Mouse (Mus musculus) heart, postnatal 10 days (tissue): Measurements from ENCODE around the gene Nsf. TPM values are rescaled to one million over a fixed set of nuclear protein-coding genes. Genes with fewer than 3 reads are reported as not detected.

Source experiments
- DNase-seq, 2 experiments: peaks; one replicate each; pipeline ENCODE4 v3.0.0; 2021
- intact Hi-C: fragments of 180-260 bp; cut with DNase I; formaldehyde crosslinking; loops from one replicate; pipeline ENCODE4 v1.15.1; 2025
- total RNA-seq, 2 experiments: library from RNA; stranded (reverse); gene quantifications; 2 replicates each; pipeline ENCODE4 v1.2.3; 2021

Nsf gene
- total RNA-seq, 2 experiments from 2014 or later, result 36.8 to 39.9 TPM

DNA sequence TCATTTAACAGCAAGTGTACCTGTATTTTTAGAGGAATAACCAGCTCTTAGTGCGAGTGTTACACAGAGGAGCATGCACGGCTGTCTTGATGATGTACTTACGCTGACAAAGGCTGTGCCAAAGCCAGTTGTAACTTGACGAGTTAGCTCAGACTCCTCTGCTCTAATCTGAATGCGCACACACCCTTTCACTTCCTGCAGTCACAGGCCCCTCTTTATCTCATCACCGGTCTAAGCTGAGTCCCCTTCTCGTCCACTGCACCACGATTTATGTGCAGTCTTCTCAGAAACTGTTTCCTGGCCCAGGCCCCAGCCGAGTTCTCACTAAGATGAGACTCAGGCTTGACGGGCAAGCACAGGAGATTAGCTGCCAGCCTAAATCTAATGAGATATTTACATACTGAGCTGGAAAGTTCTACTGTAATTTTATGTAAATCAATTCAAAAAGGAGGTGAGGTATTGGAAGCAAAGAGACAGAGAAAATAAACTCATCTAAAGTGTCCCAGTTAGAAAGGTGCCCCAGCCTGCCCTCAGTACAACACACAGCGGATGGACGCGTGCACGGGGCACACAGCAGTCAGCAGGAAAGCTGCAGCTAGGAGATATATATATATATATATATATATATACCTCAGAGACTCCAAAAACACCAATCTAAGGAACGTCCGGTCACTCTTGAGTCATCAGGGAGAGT, 101.1 kb downstream of the Nsf start:
- DNase-seq, result no peak
- intact Hi-C loops, result no loop called here

DNA sequence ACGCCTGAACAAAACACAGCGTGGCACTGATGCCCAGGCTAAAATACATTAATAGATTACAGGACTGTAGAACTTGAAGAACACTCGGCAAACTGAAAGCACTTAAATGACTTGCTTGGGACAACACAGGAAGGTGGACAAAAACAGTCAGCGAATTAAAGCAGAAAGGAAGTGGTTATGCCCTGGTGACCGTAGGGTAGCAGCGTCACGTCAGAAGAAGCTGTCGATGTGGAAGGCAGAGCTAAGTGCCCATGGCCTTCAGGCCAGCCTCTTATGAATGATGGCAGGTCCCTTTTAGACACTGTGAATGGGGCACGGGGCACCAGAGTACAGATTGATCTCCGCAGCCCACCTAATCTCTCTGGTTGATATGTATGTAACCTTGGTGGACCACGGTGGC, 105.6 kb downstream of the Nsf start:
- intact Hi-C loops, result no loop called here
- DNase-seq, result no peak

DNA sequence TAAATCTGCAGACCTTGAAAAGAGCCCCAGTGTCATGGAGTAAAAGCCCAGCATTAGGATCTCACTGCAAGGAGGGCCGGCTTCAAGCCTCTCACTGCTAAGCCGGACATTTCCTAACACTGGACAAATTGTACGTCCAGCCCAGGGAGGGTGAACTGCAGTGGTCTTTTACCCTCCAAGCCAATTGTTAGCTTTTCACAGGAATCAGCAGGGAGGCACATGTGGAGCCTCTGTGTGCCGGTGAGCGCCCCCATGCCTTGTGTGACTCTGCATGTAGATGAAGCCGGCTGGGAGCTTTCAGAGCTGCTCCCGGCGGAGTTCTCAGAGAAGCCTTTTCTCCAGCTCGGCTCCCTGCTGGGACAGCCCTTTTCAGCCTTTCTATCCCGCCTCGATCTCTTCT, 113.0 kb downstream of the Nsf start:
- no peak for DNase-seq
- intact Hi-C loops, result no loop called here

DNA sequence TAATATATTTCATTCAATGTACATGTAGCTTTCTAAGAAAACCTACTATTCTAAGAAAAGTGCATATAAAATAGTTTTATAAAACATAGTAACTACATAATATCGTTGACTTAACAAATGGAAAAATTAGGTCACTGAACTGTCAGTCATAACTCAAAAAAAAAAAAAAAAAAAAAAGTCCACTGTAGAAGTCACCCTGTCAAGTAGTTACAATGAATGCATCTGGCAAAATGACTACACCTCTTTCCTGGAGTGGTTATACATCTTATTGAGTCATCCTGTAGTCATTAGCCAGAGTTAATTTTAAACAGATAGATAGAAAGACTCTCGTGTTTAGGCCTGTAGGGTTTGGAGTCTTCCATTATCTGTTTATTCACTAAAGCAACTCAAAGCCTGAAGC, 114.9 kb downstream of the Nsf start:
- intact Hi-C loops, result no loop called here
- DNase-seq, result no peak

DNA sequence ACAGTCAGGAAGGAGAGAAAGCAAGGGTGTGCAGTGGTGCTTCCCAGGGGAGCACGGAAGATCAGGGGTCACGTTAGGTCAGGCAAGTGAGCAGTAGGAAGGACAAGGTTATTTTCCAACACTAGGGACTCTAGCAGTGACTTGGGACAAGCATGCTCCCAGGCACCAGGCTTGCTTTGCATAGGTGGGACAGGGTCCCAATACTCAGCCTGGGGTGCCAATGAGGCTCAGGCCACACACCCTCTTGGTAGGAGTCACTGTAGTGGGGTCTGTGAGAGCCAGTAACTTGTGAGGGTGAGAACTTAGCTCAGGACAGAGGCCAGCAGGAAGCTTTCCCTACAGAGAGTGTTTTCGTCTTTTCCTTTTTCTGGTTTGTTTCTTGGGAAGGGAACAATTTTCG, 121.5 kb downstream of the Nsf start:
- intact Hi-C loops, result no loop called here
- DNase-seq, result no peak

DNA sequence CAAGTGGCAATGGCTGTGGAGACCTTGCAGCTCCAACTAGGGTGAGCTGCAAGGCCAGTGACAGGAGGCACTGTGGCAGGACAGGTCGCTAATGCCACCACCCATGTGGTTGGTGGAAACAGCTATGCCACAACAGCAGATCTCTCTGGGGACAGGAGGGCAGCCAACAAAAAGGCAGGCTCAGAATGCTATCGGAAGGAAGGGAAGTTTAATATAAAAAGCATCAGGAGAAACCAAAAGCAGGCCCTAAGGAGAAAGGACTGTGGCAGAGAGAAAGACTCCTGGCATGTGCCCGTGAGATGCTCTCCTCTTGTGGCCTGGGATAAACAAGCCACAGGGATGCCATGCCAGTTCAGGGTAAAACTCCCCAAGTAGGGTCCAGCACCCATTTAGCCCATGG, 122.1 kb downstream of the Nsf start:
- DNase-seq, result no peak
- intact Hi-C loops, result no loop called here

DNA sequence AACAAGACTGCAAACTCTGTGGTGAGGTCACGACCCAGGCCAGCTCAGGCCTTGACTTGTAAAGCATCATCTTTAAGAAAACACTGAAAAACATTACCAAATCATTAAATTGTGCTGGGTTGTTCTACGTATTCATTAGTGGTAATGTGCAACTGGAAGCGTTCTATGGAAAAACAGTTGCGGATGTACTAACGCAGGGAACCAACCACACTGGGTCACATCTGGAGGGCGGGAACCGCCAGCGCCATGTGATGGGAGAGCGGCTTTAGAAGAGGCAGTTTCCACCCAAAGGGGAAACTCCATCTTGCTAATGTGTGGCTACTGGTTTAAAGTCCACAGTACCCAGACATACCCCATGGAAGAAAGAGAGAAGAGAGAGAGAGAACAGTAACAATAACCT, 123.4 kb downstream of the Nsf start:
- no peak for DNase-seq
- intact Hi-C loops, result no loop called here

DNA sequence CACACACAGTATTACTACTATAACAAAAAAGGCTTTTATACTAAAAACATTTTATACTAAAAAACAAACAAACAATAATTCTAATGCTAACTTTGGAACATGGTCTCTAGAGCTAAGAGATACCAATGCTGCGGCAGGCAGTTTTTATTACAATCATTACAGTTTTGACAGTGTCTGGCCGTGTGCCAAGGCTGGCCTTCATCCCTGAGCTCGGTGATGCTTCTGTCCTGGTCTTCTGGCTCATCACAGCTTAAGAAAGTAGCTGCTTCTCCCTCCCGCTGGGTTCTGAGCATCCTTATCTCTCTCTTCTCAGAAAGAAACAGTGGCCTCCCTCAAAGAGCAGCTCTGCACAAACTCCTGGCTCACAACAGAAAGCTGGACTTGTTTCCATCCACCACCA, 123.9 kb downstream of the Nsf start:
- intact Hi-C loops, result no loop called here
- DNase-seq, result no peak

DNA sequence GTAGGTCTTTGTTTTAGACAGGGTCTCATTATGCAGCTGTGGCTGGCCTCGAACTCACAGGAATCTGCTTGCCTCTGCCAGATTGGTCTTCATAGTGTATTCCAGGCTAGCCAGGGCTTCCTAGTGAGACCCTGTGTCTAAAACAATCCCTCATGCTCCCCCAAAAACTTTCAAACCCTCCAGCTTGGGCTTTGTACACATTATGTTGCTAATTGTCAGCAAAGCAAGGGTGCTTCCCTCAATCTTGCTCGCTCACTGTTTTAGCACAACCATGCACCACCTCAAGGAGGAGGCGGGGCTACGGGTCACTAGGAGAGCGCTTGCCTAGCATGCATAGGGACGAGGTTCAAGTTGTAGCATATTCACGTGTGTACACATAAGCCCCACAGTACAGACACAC, 125.0 kb downstream of the Nsf start:
- intact Hi-C loops, result no loop called here

DNA sequence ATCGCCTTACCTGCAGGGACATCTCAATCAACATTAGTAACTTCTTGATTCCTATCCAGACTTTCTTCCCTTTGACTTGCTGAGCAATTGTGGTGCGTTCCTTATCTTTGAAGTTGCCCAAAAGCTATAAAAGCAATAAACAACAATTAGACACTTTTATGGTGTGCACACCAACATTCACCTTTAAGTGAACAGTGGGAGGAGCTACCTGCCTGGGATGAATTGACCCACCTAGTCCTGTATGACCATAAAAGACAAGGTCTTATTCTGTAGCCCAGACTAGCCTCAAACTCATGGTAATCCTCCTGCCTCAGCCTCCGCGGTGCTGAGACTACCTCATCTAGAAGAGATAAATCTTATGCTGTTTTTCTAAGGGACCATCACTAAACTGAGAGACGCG, 126.7 kb downstream of the Nsf start:
- intact Hi-C loops, result no loop called here
- no peak for DNase-seq

More for the DNA sequence above, 125.0 kb downstream of the Nsf start:
- no peak for DNase-seq

DNA sequence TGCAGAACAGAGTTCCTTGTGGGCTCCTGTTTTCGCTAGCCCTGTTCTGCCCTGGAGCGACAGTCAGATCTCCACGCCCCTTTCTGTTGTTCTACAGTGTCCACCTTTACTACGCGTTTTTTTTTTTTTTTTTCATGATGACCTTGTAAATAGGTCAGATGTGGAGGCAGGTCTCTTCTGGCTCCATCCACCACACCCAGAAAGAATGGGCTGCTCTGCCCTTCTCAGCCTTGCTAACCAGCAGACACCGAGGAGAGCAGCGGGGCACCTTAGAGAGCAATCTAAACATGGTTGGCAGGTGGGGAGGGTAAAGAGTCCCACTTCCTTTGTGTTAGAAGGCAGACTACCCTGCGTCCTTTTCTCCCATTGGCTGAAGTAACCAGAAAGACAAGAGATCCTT, 137.1 kb downstream of the Nsf start:
- no peak for DNase-seq
- intact Hi-C loops, result no loop called here

DNA sequence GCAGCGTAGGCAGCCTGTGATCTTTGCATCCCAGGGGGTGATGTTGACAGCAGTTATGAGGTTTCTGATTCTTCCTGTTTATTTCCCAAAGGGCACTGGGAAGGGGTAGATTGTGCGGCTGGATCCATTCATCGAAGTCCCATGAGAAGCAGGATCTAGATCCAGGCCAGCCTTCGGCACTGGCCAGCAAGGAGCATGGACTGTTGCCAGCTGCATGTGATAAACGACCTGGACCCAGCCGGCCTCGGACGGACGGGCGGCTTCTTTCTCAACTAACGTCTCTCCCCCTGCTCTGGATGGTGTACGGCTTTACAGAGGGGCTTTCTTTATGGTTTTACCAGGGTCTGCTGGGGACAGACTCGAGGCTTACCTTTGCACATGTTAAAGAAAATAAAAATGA, 137.9 kb downstream of the Nsf start:
- peak; percentile 27 to 44 for DNase-seq
- intact Hi-C loops, result no loop called here

DNA sequence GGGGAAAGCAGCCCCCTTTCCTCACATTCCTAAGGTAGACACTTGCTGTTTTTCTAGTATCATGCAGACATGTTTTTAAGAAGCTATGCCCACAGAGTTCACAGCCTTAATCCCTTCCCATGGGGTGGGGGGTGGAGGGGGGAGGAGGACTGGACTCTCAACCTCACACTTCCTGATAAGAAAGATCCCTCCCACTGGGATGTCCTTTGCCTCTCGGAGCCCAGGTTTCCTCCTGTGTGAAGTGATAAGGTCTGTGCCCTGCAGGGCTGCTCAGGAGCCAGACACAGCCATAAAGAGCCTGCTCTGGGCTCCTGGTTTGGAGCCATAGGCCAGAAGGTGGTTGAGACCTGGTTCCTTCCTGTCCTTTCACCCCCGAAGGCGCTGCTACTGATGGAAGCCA, 139.0 kb downstream of the Nsf start:
- intact Hi-C loops, result no loop called here
- DNase-seq, result no peak

DNA sequence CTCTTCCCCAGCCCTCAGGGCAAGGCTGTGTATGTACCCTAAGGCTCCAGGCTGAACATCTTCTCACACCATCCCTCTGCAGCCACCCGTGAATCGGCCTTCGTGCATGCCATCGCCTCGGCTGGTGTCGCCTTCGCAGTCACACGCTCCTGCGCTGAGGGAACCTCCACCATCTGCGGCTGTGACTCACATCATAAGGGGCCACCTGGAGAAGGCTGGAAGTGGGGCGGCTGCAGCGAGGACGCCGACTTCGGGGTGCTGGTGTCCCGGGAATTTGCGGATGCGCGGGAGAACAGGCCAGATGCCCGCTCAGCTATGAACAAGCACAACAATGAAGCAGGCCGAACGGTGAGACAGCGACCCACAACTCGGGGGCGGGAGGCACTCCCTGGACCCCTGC, 142.6 kb downstream of the Nsf start:
- no peak for DNase-seq
- intact Hi-C loops, result no loop called here

DNA sequence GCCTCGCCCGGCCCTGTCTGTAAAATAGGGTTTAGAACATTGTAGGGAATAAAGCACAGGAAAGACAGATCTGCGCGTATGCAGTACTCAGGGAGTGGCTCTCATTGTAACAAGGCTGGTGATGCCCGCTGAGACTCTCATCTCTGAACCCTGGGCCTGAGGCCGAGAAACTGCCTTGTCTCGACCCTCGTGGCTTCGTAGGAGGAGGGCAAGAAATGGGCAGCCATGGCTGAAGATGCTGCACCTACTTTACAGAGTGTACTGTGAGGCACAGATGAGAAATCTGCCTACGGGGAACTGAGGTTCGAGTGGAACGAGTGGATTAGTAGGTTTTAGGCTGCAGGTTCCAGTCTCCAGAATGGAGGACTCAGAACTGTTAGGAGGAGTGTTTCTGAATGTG, 143.2 kb downstream of the Nsf start:
- DNase-seq, result no peak
- intact Hi-C loops, result no loop called here

DNA sequence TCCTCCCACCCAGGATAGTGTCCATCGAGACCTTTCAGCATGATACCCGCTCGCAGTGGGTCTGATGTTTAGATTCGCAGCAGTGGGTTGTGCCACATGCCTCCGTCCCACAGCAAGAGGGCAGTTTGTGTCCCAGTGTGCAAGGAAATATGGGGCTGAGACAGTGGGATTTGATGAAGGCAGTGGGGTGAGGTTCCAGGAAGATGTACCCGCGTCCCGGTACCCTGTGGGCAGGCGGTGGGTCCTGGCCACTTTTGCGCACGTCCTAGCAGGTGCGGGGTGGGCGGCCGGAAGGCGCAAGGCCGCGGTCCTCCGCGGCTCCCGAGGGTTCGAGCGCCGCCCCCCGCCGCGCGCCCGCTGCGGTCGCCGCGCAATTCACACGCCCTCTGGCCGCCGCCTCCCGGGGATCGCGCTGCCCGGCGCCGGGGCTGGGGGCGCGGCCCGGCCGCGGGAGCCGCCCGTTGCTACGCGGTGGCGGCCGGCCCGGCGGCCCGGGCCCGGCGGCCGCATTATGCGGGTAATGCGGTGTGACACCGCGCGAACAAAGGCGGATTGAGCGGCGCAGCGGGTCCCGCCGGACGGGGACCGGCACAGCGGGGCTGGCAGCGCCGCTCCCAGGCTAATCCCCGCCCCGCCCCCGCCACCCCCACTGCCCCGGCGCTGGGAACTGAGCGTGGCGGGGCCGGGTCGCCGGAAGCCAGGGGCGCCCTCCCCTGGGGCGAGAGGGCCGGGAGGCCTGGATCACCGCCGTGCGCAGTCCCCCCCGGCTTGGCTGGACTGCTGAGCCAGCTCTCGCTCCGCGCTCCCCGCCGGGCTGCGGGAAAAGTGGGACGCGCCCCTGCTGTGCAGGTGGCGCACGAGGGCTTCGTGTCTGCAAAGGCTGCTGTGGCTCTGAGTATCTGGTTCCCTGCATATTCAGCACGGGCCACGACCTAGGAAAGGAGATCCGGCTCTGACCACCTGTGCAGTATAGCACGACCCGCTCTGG, 144.0 kb downstream of the Nsf start:
- DNase-seq, result peak; percentile 7 to 19
- intact Hi-C loops, result no loop called here

DNA sequence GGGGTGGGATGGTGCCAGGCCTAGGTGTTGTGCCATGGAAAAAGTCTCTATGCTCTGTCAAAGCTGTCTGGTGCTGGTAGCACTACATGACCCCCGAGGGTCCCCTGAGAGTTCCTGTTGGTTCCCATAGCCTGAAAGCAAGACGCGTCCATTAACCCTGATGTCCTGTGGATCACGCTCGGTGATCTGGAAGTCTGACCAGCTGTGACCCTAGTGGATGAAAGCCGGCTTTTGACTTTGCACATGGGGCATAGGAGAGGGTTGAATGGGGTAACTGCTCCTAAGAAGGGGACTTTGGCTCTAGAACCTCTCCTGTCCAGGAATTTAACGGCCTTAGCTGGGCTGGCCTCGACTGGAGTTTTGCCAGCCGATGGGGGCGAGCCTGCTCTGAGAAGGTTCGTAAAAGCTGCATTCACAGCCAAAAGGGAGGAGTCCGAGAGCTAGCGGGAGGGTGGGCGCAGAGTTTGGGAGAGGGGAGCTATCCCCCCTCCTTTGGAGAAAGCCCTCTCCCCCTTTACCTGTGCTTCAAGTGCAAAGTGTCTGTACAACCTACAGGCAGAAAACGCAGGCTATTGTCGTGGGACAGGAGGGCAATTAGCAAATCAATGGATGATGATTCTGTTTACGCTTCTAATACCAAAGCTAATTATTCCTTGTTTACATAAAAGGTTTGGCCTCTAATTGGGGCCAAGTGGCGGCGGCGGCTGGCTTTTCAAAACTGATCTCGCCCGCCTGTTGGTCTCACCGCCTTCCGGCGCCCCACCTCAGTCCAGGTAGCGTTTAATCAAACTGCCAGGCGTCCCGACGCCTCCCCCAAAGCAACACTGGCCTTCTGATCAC, 144.9 kb downstream of the Nsf start:
- DNase-seq, result no peak
- intact Hi-C loops, result no loop called here

DNA sequence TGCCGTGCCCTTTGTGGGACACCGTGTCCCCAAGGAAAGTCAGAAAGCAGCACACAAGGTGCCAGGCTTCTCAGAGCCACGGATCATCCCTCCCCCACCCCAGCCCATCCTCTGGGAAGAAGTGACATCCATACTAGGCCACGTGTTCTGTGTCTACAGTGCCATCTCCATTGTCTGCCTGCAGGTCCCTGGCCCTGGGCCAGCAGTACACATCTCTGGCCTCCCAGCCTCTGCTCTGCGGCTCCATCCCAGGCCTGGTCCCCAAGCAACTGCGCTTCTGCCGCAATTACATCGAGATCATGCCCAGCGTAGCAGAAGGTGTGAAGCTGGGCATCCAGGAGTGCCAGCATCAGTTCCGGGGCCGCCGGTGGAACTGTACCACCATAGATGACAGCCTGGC, 145.9 kb downstream of the Nsf start:
- intact Hi-C loops, result no loop called here
- DNase-seq, result no peak

DNA sequence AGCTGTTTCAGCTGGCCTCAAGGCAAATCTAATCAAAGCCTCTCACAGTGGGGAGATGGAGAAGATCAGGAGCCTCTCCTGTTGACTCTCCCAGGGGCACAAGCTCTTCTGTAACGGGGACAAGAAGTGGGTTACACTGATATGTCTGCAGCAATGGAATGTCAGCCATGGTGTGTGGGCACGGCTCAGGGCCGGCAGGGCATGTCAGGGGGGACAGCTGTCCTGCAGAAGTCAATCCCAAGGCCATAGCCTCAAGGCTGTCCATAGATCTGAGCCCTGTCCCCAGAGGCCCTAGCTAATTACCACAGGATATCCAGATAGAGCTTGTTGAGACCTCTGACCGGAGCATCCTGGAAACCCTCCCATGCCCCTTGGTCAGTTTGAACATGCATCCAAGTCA, 149.1 kb downstream of the Nsf start:
- DNase-seq, result no peak
- intact Hi-C loops, result no loop called here

DNA sequence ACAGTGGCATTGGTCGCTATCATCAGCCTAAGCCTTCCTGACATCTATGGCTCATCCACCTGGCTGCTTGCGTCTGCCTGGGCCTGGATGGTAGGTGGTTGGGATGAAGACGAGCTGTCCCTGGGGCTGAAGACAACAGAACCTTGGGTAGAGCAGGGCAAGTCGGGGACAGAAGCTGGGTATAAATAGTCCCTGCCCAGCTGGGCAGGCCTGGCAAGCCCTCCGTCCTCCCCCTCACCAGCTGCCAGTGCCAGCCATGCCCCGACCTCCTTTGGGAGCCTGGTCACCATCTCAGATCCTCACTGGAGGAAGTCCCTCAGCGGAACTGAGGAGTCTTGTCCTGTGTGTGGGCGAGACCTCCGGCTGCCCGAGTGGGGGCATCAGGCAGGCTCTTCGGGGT, 149.7 kb downstream of the Nsf start:
- no peak for DNase-seq
- intact Hi-C loops, result no loop called here

DNA sequence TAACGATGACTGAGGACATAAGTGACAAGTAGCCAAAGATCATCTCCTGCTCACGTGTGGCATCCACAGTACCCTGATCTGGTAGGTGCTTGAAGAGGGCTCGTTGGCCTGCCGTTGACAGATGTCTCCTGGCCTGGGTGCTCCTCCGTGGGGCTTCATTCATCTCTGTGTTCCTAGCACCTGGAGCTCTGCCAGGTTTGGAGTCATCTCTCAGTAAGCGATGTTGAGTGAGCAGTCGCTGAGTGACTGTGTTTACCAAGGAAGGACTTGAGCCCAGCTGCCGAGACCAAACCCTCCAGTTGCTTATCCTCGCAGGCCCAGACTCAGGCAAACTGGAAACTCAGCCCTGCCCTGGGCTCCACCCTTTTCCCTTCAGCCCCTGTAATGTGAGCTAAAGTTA, 152.7 kb downstream of the Nsf start:
- DNase-seq, result no peak
- intact Hi-C loops, result no loop called here
